Mouse (Mus musculus) cerebellum, adult 18-20 months (tissue): ENCODE results near the gene Braf.

Experiments used
- DNase-seq, 2 experiments: peaks; one replicate each; pipeline ENCODE4 v3.0.0; 2021

Gene Braf

DNA sequence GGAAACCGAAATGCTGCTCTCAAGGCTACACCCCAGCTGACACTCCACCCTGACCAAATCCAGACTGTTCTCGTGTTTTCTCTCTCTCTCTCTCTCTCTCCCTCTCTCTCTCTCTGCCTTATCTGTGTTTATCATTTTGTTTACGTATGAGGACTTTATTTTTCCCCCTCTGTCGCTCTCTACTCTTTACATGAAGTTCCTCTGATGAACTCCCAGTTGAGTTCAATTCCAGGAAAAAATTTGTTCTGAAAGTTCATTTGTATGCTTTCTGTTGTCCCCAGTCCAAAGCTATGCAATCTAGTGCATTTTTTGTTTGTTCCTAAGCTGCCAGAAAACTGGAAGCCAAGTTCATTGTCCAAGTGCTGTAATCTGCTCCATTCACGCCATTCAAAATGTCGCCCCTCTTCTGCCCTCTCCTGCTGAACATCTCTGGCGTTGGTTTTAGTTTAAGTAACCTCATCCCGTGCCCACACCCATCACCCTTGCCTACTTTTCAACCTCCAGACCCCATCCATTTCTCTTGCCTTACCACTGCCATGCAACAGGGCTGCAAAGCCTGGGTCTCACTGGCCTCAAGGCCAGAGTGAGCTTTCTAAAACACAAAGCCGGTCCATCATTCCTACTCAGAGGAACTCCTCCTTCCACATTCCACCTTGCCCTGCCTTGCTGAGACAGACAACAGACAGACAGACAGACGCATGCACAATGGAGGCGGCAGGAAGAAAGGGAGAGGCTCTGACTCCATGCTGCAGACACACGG, 170.2 kb downstream of the Braf start:
- DNase-seq, result no peak
